Mouse (Mus musculus) ES-E14 (cell line): Measurements from ENCODE around the gene Hsh2d.

Source experiments
- CHD2 ChIP-seq: IDR thresholded peaks from 2 replicates; pipeline ENCODE4 v1.6.1; 2014; ENCODE audit warnings: mild to moderate bottlenecking, low read depth, low read length, inconsistent platforms
- HCFC1 ChIP-seq: IDR thresholded peaks from 2 replicates; pipeline ENCODE4 v1.6.1; 2012; ENCODE audit warnings: low read length, inconsistent platforms, borderline replicate concordance; ENCODE audit not compliant: insufficient read depth
- MAFK ChIP-seq: IDR thresholded peaks from 2 replicates; pipeline ENCODE4 v1.6.1; 2014; ENCODE audit warnings: mild to moderate bottlenecking, low read depth, low read length, inconsistent platforms; ENCODE audit not compliant: insufficient read depth
- ZC3H11A ChIP-seq: IDR thresholded peaks from 2 replicates; pipeline ENCODE4 v1.6.1; 2012; ENCODE audit warnings: low read depth, mild to moderate bottlenecking, inconsistent platforms, low read length, borderline replicate concordance
- ZNF384 ChIP-seq: IDR thresholded peaks from 2 replicates; pipeline ENCODE4 v1.6.1; 2012; ENCODE audit warnings: low read depth, low read length, inconsistent platforms

- TF ChIP-seq HCFC1 (no peak), MAFK (no peak), CHD2 (no peak), ZNF384 (no peak), ZC3H11A (no peak)
Measured at GRCm38 (mm10) chr8:72242226-72242625, 52.8 kb downstream of the Hsh2d start.
